Mouse (Mus musculus) lung, adult 2 months (tissue): ENCODE data around the gene Gm13283.

Experiments used
- CTCF ChIP-seq: fragments of 200-500 bp; IDR thresholded peaks from 2 replicates; pipeline ENCODE4 v1.5.1; 2011; ENCODE audit warnings: mild to moderate bottlenecking, low read length, control low read depth; ENCODE audit not compliant: insufficient read depth
- POLR2A ChIP-seq: fragments of 200-500 bp; IDR thresholded peaks from 2 replicates; pipeline ENCODE4 v1.6.1; 2011; ENCODE audit warnings: low read depth, mild to moderate bottlenecking, control low read depth, low read length, borderline replicate concordance; ENCODE audit errors: extremely low read depth

- no peak for TF ChIP-seq POLR2A
- TF ChIP-seq CTCF: no peak
Measured at GRCm38 (mm10) chr4:88718715-88719114, 41.2 kb upstream of the Gm13283 start.
